Mouse (Mus musculus) macrophage (primary cell): Measurements from ENCODE around the gene Iqsec1. TPM values are rescaled to one million over a fixed set of nuclear protein-coding genes. Genes with fewer than 3 reads are reported as not detected.

Source experiments
- H3K27ac ChIP-seq: fragments of 350-480 bp; formaldehyde crosslinking; 2 replicates; pipeline ENCODE4 v1.9.0; 2021
- H3K36me3 ChIP-seq: fragments of 350-480 bp; formaldehyde crosslinking; 2 replicates; pipeline ENCODE4 v1.9.0; 2021; ENCODE audit errors: inconsistent target
- H3K4me3 ChIP-seq: fragments of 350-480 bp; formaldehyde crosslinking; 2 replicates; pipeline ENCODE4 v1.9.0; 2021; ENCODE audit errors: inconsistent target
- H3K79me2 ChIP-seq: fragments of 350-480 bp; formaldehyde crosslinking; 2 replicates; pipeline ENCODE4 v1.9.0; 2021; ENCODE audit errors: inconsistent target
- WGBS: methylation state at CpG from one replicate; pipeline ENCODE4 v1.1.7; 2026; ENCODE audit warnings: inconsistent platforms; ENCODE audit not compliant: missing documents; 5-methylcytosine and 5-hydroxymethylcytosine counted together
- polyA plus RNA-seq: library from polyadenylated mRNA; stranded (reverse); fragments of 250-400 nt; gene quantifications from 3 replicates; pipeline ENCODE4 v1.2.4, GENCODE M21; 2018; ENCODE audit warnings: inconsistent platforms

Gene Iqsec1
- polyA plus RNA-seq, 1 experiment from 2014 or later: 135 TPM

GRCm38 (mm10) chr6:90742453-90742852, 246.0 kb downstream of the Iqsec1 start:
- no peaks in the 10 kb centered on the region for H3K36me3 ChIP-seq
- no peak overlapping the region for H3K4me3 ChIP-seq
- 75% methylated on average over 1 of the region's 1 CpGs for WGBS
- H3K79me2 ChIP-seq: peaks cover 91% of the 10 kb centered on the region
- no peak overlapping the region for H3K27ac ChIP-seq

- WGBS: 97% methylated on average over 5 of the region's 5 CpGs
- Histone ChIP-seq H3K4me3 (no peak overlapping the region), H3K79me2 (peaks cover 91% of the 10 kb centered on the region), H3K36me3 (no peaks in the 10 kb centered on the region), H3K27ac (peak overlapping the region; percentile 85)
Measured at GRCm38 (mm10) chr6:90741717-90742116, 246.8 kb downstream of the Iqsec1 start.

- Histone ChIP-seq H3K36me3 (no peaks in the 10 kb centered on the region), H3K4me3 (no peak overlapping the region), H3K27ac (peak overlapping the region; percentile 85), H3K79me2 (peaks cover 84% of the 10 kb centered on the region)
- WGBS: 36% methylated on average over 4 of the region's 4 CpGs
Measured at GRCm38 (mm10) chr6:90741056-90741420, 247.4 kb downstream of the Iqsec1 start.

GRCm38 (mm10) chr6:90740348-90741055, 248.0 kb downstream of the Iqsec1 start:
- H3K4me3 ChIP-seq: no peak overlapping the region
- H3K27ac ChIP-seq: peak overlapping the region; percentile 85
- no peaks in the 10 kb centered on the region for H3K36me3 ChIP-seq
- H3K79me2 ChIP-seq: peaks cover 84% of the 10 kb centered on the region
- 22% methylated on average over 4 of the region's 4 CpGs for WGBS

- peak overlapping the region; percentile 28; the same call in 1 of the 2 replicates for H3K4me3 ChIP-seq
- no peaks in the 10 kb centered on the region for H3K36me3 ChIP-seq
- H3K27ac ChIP-seq: no peak overlapping the region
- peaks cover 84% of the 10 kb centered on the region for H3K79me2 ChIP-seq
- 6% methylated on average over 11 of the region's 12 CpGs for WGBS
Measured at GRCm38 (mm10) chr6:90737376-90737775, 251.1 kb downstream of the Iqsec1 start.

- Histone ChIP-seq H3K27ac (no peak overlapping the region), H3K79me2 (peaks cover 84% of the 10 kb centered on the region), H3K36me3 (no peaks in the 10 kb centered on the region), H3K4me3 (peak overlapping the region; percentile 28; the same call in 1 of the 2 replicates)
- 3% methylated on average over 52 of the region's 52 CpGs for WGBS
Measured at GRCm38 (mm10) chr6:90736691-90737245, 251.7 kb downstream of the Iqsec1 start.

- Histone ChIP-seq H3K36me3 (no peaks in the 10 kb centered on the region), H3K79me2 (peaks cover 86% of the 10 kb centered on the region), H3K4me3 (no peak overlapping the region), H3K27ac (no peak overlapping the region)
- WGBS: 9% methylated on average over 62 of the region's 69 CpGs
Measured at GRCm38 (mm10) chr6:90736074-90736672, 252.3 kb downstream of the Iqsec1 start.

GRCm38 (mm10) chr6:90735396-90736036, 253.0 kb downstream of the Iqsec1 start:
- H3K79me2 ChIP-seq: peaks cover 92% of the 10 kb centered on the region
- 81% methylated on average over 4 of the region's 4 CpGs for WGBS
- no peaks in the 10 kb centered on the region for H3K36me3 ChIP-seq
- peak overlapping the region; percentile 43 for H3K27ac ChIP-seq
- H3K4me3 ChIP-seq: no peak overlapping the region

- Histone ChIP-seq H3K36me3 (no peaks in the 10 kb centered on the region), H3K79me2 (peaks cover 93% of the 10 kb centered on the region), H3K27ac (peak overlapping the region; percentile 43), H3K4me3 (no peak overlapping the region)
Measured at GRCm38 (mm10) chr6:90734806-90735205, 253.7 kb downstream of the Iqsec1 start.

GRCm38 (mm10) chr6:90731327-90731726, 257.2 kb downstream of the Iqsec1 start:
- no peak overlapping the region for H3K4me3 ChIP-seq
- 31% methylated on average over 4 of the region's 4 CpGs for WGBS
- H3K79me2 ChIP-seq: peaks cover 98% of the 10 kb centered on the region
- no peak overlapping the region for H3K27ac ChIP-seq
- H3K36me3 ChIP-seq: no peaks in the 10 kb centered on the region

- Histone ChIP-seq H3K4me3 (no peak overlapping the region), H3K36me3 (no peaks in the 10 kb centered on the region), H3K27ac (no peak overlapping the region), H3K79me2 (peaks cover 100% of the 10 kb centered on the region)
- 93% methylated on average over 5 of the region's 5 CpGs for WGBS
Measured at GRCm38 (mm10) chr6:90729829-90730228, 258.7 kb downstream of the Iqsec1 start.

GRCm38 (mm10) chr6:90728491-90728931, 260.0 kb downstream of the Iqsec1 start:
- no peak overlapping the region for H3K27ac ChIP-seq
- H3K4me3 ChIP-seq: no peak overlapping the region
- peaks cover 100% of the 10 kb centered on the region for H3K79me2 ChIP-seq
- WGBS: 7% methylated on average over 1 of the region's 1 CpGs
- H3K36me3 ChIP-seq: no peaks in the 10 kb centered on the region

- Histone ChIP-seq H3K36me3 (no peaks in the 10 kb centered on the region), H3K27ac (no peak overlapping the region), H3K4me3 (no peak overlapping the region), H3K79me2 (peaks cover 100% of the 10 kb centered on the region)
- 90% methylated on average over 3 of the region's 3 CpGs for WGBS
Measured at GRCm38 (mm10) chr6:90727826-90728225, 260.7 kb downstream of the Iqsec1 start.

GRCm38 (mm10) chr6:90726711-90727122, 261.8 kb downstream of the Iqsec1 start:
- no peaks in the 10 kb centered on the region for H3K36me3 ChIP-seq
- no peak overlapping the region for H3K4me3 ChIP-seq
- 91% methylated on average over 2 of the region's 2 CpGs for whole genome bisulfite sequencing
- H3K27ac ChIP-seq: no peak overlapping the region
- peaks cover 100% of the 10 kb centered on the region for H3K79me2 ChIP-seq

GRCm38 (mm10) chr6:90725526-90725925, 263.0 kb downstream of the Iqsec1 start:
- H3K27ac ChIP-seq: no peak overlapping the region
- peaks cover 100% of the 10 kb centered on the region for H3K79me2 ChIP-seq
- no peaks in the 10 kb centered on the region for H3K36me3 ChIP-seq
- H3K4me3 ChIP-seq: no peak overlapping the region
- WGBS: 78% methylated on average over 1 of the region's 1 CpGs
